Mouse (Mus musculus) liver, adult 2 months (tissue): Measurements from ENCODE around the gene Gm13283.
"Not testable (repeated sequence)": the region's sequence is repeated elsewhere in the genome, so short reads cannot be mapped to it uniquely, and the experiment has no call there.

Source experiments
- CTCF ChIP-seq: fragments of 200-500 bp; IDR thresholded peaks from 2 replicates; pipeline ENCODE4 v1.5.1; 2011; ENCODE audit warnings: low read depth, low read length, control low read depth
- POLR2A ChIP-seq: fragments of 200-500 bp; IDR thresholded peaks from 2 replicates; pipeline ENCODE4 v1.6.1; 2011; ENCODE audit warnings: low read length, control low read depth; ENCODE audit not compliant: insufficient read depth; ENCODE audit errors: extremely low read depth

- TF ChIP-seq POLR2A, CTCF: not testable (repeated sequence)
Observed at GRCm38 (mm10) chr4:88781831-88782230, 21.9 kb downstream of the Gm13283 start, which contains the start of gene Ifnz.
